In genomic region chr2:132005445-132005844, GRCm38 (mm10) we compare ENCODE assay signal across 22 mouse cellular contexts. TPM values are rescaled to one million over a fixed set of nuclear protein-coding genes. Genes with fewer than 3 reads are reported as not detected.
DNase-seq lines count a peak whose midpoint lies in the region; ATAC-seq and TF ChIP-seq lines count a peak whose summit lies in the region.
"Had no signal": no experiment of that assay in that cellular context is flagged by ENCODE, and none has a peak within 500 bp of the region (broad histone marks: within the 10 kb centered on the region; RNA-seq: fewer than 3 reads in every experiment).

No protein-coding gene starts in this region.

- H3K27ac ChIP-seq in heart, postnatal 0 days (ENCODE audit: low read depth), result 0 out of 2 replicates have a peak overlapping the region, but pooled peaks have one; percentile 41
- H3K27ac ChIP-seq in embryonic fibroblast, embryonic 13.5 days (ENCODE audit: insufficient read depth, low read length), result peak overlapping the region; percentile 90
- H3K27ac ChIP-seq: liver, embryonic 14.5 days had no signal

- no peaks in the 10 kb centered on the region for H3K27me3 ChIP-seq in heart, postnatal 0 days (ENCODE audit: control insufficient read depth, insufficient read depth, low read length)
- H3K27me3 ChIP-seq: heart, embryonic 13.5 days; kidney, embryonic 15.5 days had no signal

- no peak for TF ChIP-seq EP300 in heart, postnatal 0 days (IDR thresholded peaks at IDR 0.05; ENCODE audit: low read depth)

- TF ChIP-seq CTCF in heart, postnatal 0 days (IDR thresholded peaks at IDR 0.05; ENCODE audit: low read depth), result no peak
- TF ChIP-seq CTCF in embryonic fibroblast, embryonic 13.5 days (IDR thresholded peaks at IDR 0.05; ENCODE audit: borderline replicate concordance, insufficient read depth, low read length), result no peak

- WGBS in heart, postnatal 0 days, result 60% methylated on average over 4 of the region's 4 CpGs

- H3K36me3 ChIP-seq in heart, postnatal 0 days (replicated peaks; ENCODE audit: control insufficient read depth, insufficient read depth, low read length), result peaks cover 19% of the 10 kb centered on the region

- no peaks in the 10 kb centered on the region for H3K9me3 ChIP-seq in heart, postnatal 0 days (replicated peaks; ENCODE audit: control insufficient read depth, low read length)
- H3K9me3 ChIP-seq: heart, embryonic 13.5 days; kidney, embryonic 15.5 days had no signal

- no peak overlapping the region for H3K4me3 ChIP-seq in heart, postnatal 0 days (ENCODE audit: low read depth, low read length)
- H3K4me3 ChIP-seq in embryonic fibroblast, embryonic 13.5 days (ENCODE audit: insufficient read depth, low read length), result no peak overlapping the region
- H3K4me3 ChIP-seq: heart, embryonic 13.5 days; kidney, embryonic 15.5 days had no signal

- H3K9ac ChIP-seq in heart, postnatal 0 days (replicated peaks; ENCODE audit: low read depth, low read length), result no peak overlapping the region
- H3K9ac ChIP-seq: kidney, embryonic 15.5 days; liver, embryonic 14.5 days had no signal

- peak; percentile 23; the same call in 1 of the 2 replicates for ATAC-seq in frontal cortex, adult (ENCODE audit: low TSS enrichment)
- ATAC-seq in heart, postnatal 0 days (ENCODE audit: insufficient read depth, low read depth), result no peak
- ATAC-seq: forebrain, embryonic 16.5 days; hindbrain, postnatal 0 days; intestine, postnatal 0 days had no signal

- no peak overlapping the region for H3K4me2 ChIP-seq in heart, postnatal 0 days (ENCODE audit: low read depth, low read length)
- H3K4me2 ChIP-seq: heart, embryonic 13.5 days; kidney, embryonic 15.5 days had no signal

- peaks cover 14% of the 10 kb centered on the region; the same call in 1 of the 2 replicates for H3K4me1 ChIP-seq in heart, postnatal 0 days (ENCODE audit: control insufficient read depth, insufficient read depth)
- H3K4me1 ChIP-seq in embryonic fibroblast, embryonic 13.5 days (ENCODE audit: control insufficient read depth, insufficient read depth, low read length), result peaks cover 19% of the 10 kb centered on the region

- DNase-seq in frontal cortex, postnatal 10 days (ENCODE audit: low spot score in 2 of 2), result no peak
- no peak for DNase-seq in heart, postnatal 0 days (ENCODE audit: low spot score)
- no peak for DNase-seq in heart, adult 9 months (ENCODE audit: low spot score in 2 of 2)
- peak; percentile 40 for DNase-seq in 3T3-L1 (ENCODE audit: low read depth, low spot score)
- no peak for DNase-seq in ovary, postnatal 10 days (ENCODE audit: low spot score)
- no peak for DNase-seq in ovary, postnatal 36 days (ENCODE audit: low spot score)
- DNase-seq: cerebellum, adult 2 months; cerebellum, postnatal 36 days; gastrocnemius, postnatal 10 days; kidney, postnatal 4 days; layer of hippocampus, adult 9-11 months; thymus, postnatal 25 days had no signal

- no peak for TF ChIP-seq POLR2A in embryonic fibroblast, embryonic 13.5 days (IDR thresholded peaks at IDR 0.05; ENCODE audit: low read depth, low read length)

RNA-seq across cellular contexts. Expression of gene Rassf2, which starts 24.6 kb away (rescaled TPM):
- total RNA-seq in heart, postnatal 0 days (2014; rRNA removed; ENCODE audit: low replicate concordance), result 3.7 and 5.2 TPM in 2 replicates
- polyA plus RNA-seq in heart, postnatal 0 days (2015; fragmentation: Nextera tagmentation; extraction: Ambion mirVana), result 2.6 and 2.7 TPM in 2 replicates
- polyA plus RNA-seq in embryonic fibroblast, embryonic 13.5 days (2011; ENCODE audit: insufficient read length, low read depth, missing spikeins), result 3.6 and 11.9 TPM in 2 replicates

RNA-seq across cellular contexts. Expression of gene Prnd, which starts 54.8 kb away (rescaled TPM):
- total RNA-seq in heart, postnatal 0 days (2014; rRNA removed; ENCODE audit: low replicate concordance), result 8.1 and 9.5 TPM in 2 replicates
- 16.6 and 18.6 TPM in 2 replicates for polyA plus RNA-seq in heart, postnatal 0 days (2015; fragmentation: Nextera tagmentation; extraction: Ambion mirVana)
- 1.3 and 1.5 TPM in 2 replicates for polyA plus RNA-seq in embryonic fibroblast, embryonic 13.5 days (2011; ENCODE audit: insufficient read length, low read depth, missing spikeins)
- total RNA-seq: hematopoietic stem cell, adult 5-6 weeks; MEL had no signal
